In the genomic region with DNA sequence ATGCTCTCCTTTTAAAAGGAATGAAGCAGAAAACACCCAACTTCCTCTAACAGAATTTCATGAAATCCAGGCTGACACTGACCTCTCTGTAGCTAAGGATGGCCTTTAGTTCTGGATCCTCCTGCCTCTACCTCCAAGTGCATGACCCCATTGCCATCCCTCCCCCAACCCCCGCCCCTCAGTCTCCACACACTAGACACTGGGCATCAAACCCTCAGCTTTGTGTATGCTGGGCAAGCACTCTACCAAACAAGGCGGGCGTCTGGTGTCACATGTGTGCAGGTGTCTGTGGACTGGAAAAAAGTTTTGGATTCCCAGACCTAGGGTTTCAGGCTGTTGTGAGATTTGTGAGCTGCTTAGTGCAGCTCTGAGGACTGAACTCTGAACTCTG, we compare ENCODE assay signal across 10 mouse cellular contexts. TPM values are rescaled to one million over a fixed set of nuclear protein-coding genes. Genes with fewer than 3 reads are reported as not detected.
DNase-seq lines count a peak whose midpoint lies in the region; ATAC-seq and TF ChIP-seq lines count a peak whose summit lies in the region.
"Had no signal": no experiment of that assay in that cellular context is flagged by ENCODE, and none has a peak within 500 bp of the region (broad histone marks: within the 10 kb centered on the region; RNA-seq: fewer than 3 reads in every experiment).

No protein-coding gene starts in this region.

- intact Hi-C loops in gastrocnemius, postnatal 36 days (cut with DNase I) = no loop called here

- TF ChIP-seq POLR2A in ES-Bruce4 (IDR thresholded peaks at IDR 0.05; ENCODE audit: insufficient read depth, low read length) = no peak

- no peak for DNase-seq in embryonic facial prominence, embryonic 11.5 days (ENCODE audit: low spot score)
- no peak for DNase-seq in midbrain, postnatal 0 days (ENCODE audit: low spot score)
- DNase-seq in left cerebral cortex, adult 8-10 months (ENCODE audit: low spot score in 2 of 2) = no peak
- no peak for DNase-seq in gastrocnemius, postnatal 36 days
- no peak for DNase-seq in kidney, postnatal 14 days
- DNase-seq: kidney, adult 9 months; right cerebral cortex, postnatal 14 days had no signal

- H3K4me2 ChIP-seq in embryonic facial prominence, embryonic 11.5 days (ENCODE audit: low read depth, low read length) = no peak overlapping the region
- H3K4me2 ChIP-seq in hindbrain, embryonic 15.5 days = peak overlapping the region; percentile 14; the same call in 1 of the 2 replicates
- no peak overlapping the region for H3K4me2 ChIP-seq in midbrain, postnatal 0 days (ENCODE audit: low read depth, low read length, poor library complexity, severe bottlenecking)
- H3K4me2 ChIP-seq: limb, embryonic 15.5 days had no signal

- no peak for TF ChIP-seq CTCF in ES-Bruce4 (IDR thresholded peaks at IDR 0.05; ENCODE audit: low read depth, low read length)
- no peak for TF ChIP-seq CTCF in midbrain, postnatal 0 days (IDR thresholded peaks at IDR 0.05)

- ATAC-seq in embryonic facial prominence, embryonic 11.5 days (replicated peaks; ENCODE audit: insufficient number of reproducible peaks, low FRiP score, low TSS enrichment, low read depth) = peak; percentile 66
- peak; percentile 46; the same call in 1 of the 2 replicates for ATAC-seq in hindbrain, embryonic 15.5 days (ENCODE audit: low FRiP score, low read depth)
- peak; percentile 52 for ATAC-seq in midbrain, postnatal 0 days (ENCODE audit: low FRiP score)

- WGBS in embryonic facial prominence, embryonic 11.5 days = 61% methylated on average over 3 of the region's 3 CpGs
- WGBS in hindbrain, embryonic 15.5 days = 60% methylated on average over 3 of the region's 3 CpGs
- WGBS in midbrain, postnatal 0 days = 53% methylated on average over 3 of the region's 3 CpGs

- H3K4me3 ChIP-seq in ES-Bruce4 (ENCODE audit: low read depth, low read length) = no peak overlapping the region
- H3K4me3 ChIP-seq in embryonic facial prominence, embryonic 11.5 days (ENCODE audit: low read depth, low read length) = no peak overlapping the region
- H3K4me3 ChIP-seq in hindbrain, embryonic 15.5 days = no peak overlapping the region
- H3K4me3 ChIP-seq in midbrain, postnatal 0 days (ENCODE audit: low read depth, low read length) = no peak overlapping the region
- H3K4me3 ChIP-seq: limb, embryonic 15.5 days had no signal

- no peaks in the 10 kb centered on the region for H3K36me3 ChIP-seq in ES-Bruce4 (ENCODE audit: control insufficient read depth, insufficient read depth, low read length, poor library complexity, severe bottlenecking)
- H3K36me3 ChIP-seq in embryonic facial prominence, embryonic 11.5 days (replicated peaks; ENCODE audit: control insufficient read depth, insufficient read depth, low read depth, low read length) = no peaks in the 10 kb centered on the region
- H3K36me3 ChIP-seq in hindbrain, embryonic 15.5 days = no peaks in the 10 kb centered on the region
- no peaks in the 10 kb centered on the region for H3K36me3 ChIP-seq in midbrain, postnatal 0 days (ENCODE audit: insufficient read depth, low read length)
- H3K36me3 ChIP-seq: limb, embryonic 15.5 days had no signal

- H3K27ac ChIP-seq in ES-Bruce4 (ENCODE audit: insufficient read depth, low read length) = peak overlapping the region; percentile 95
- H3K27ac ChIP-seq in embryonic facial prominence, embryonic 11.5 days (replicated peaks; ENCODE audit: low read depth, low read length) = no peak overlapping the region; the same call in 1 of the 2 replicates
- peak overlapping the region; percentile 74 for H3K27ac ChIP-seq in hindbrain, embryonic 15.5 days (replicated peaks)
- peak overlapping the region; percentile 72 for H3K27ac ChIP-seq in midbrain, postnatal 0 days (ENCODE audit: low read depth, low read length)
- H3K27ac ChIP-seq: limb, embryonic 15.5 days had no signal

- H3K9me3 ChIP-seq in ES-Bruce4 (replicated peaks; ENCODE audit: control insufficient read depth, insufficient read depth, low read length, poor library complexity, severe bottlenecking) = no peaks in the 10 kb centered on the region
- no peaks in the 10 kb centered on the region for H3K9me3 ChIP-seq in embryonic facial prominence, embryonic 11.5 days (replicated peaks; ENCODE audit: control insufficient read depth, low read length)
- no peaks in the 10 kb centered on the region for H3K9me3 ChIP-seq in hindbrain, embryonic 15.5 days
- no peaks in the 10 kb centered on the region for H3K9me3 ChIP-seq in midbrain, postnatal 0 days (ENCODE audit: low read length)
- H3K9me3 ChIP-seq: limb, embryonic 15.5 days had no signal

- peak overlapping the region; percentile 35 for H3K9ac ChIP-seq in ES-Bruce4 (ENCODE audit: low read depth, poor library complexity, severe bottlenecking)
- no peak overlapping the region for H3K9ac ChIP-seq in embryonic facial prominence, embryonic 11.5 days (replicated peaks; ENCODE audit: low read length)
- no peak overlapping the region for H3K9ac ChIP-seq in hindbrain, embryonic 15.5 days
- peak overlapping the region; percentile 24; the same call in 1 of the 2 replicates for H3K9ac ChIP-seq in midbrain, postnatal 0 days (replicated peaks; ENCODE audit: low read length, poor library complexity, severe bottlenecking)
- H3K9ac ChIP-seq: limb, embryonic 15.5 days had no signal

- no peak for TF ChIP-seq EP300 in ES-Bruce4 (IDR thresholded peaks at IDR 0.05; ENCODE audit: insufficient read depth, low read depth, low read length)

- H3K27me3 ChIP-seq in ES-Bruce4 (ENCODE audit: control insufficient read depth, insufficient read depth, low read length, poor library complexity, severe bottlenecking) = no peaks in the 10 kb centered on the region
- H3K27me3 ChIP-seq in embryonic facial prominence, embryonic 11.5 days (ENCODE audit: control insufficient read depth, insufficient read depth, low read length) = no peaks in the 10 kb centered on the region
- no peaks in the 10 kb centered on the region for H3K27me3 ChIP-seq in hindbrain, embryonic 15.5 days
- no peaks in the 10 kb centered on the region for H3K27me3 ChIP-seq in midbrain, postnatal 0 days (ENCODE audit: insufficient read depth, low read length)
- H3K27me3 ChIP-seq: limb, embryonic 15.5 days had no signal

- no peaks in the 10 kb centered on the region for H3K4me1 ChIP-seq in ES-Bruce4 (ENCODE audit: control insufficient read depth, insufficient read depth, low read length)
- no peaks in the 10 kb centered on the region for H3K4me1 ChIP-seq in embryonic facial prominence, embryonic 11.5 days (ENCODE audit: control insufficient read depth, insufficient read depth, low read length)
- H3K4me1 ChIP-seq in hindbrain, embryonic 15.5 days (replicated peaks) = peaks cover 12% of the 10 kb centered on the region
- 0 out of 2 replicates have a peak, but pooled peaks cover 4% of the 10 kb centered on the region for H3K4me1 ChIP-seq in midbrain, postnatal 0 days (ENCODE audit: insufficient read depth, low read length)

RNA-seq across cellular contexts. Expression of gene Nwd1, which starts 9.0 kb away (rescaled TPM):
- polyA plus RNA-seq in ES-Bruce4 (2011; ENCODE audit: insufficient read depth, insufficient read length, low read depth, missing spikeins) = 0.91 and 0.94 TPM in 2 replicates
- not detected in 2 replicates for polyA plus RNA-seq in embryonic facial prominence, embryonic 11.5 days (2014; fragmentation: Nextera tagmentation; extraction: Ambion mirVana)
- polyA plus RNA-seq in hindbrain, embryonic 15.5 days (2015; fragmentation: Nextera tagmentation; extraction: Ambion mirVana) = 2.3 and 2.9 TPM in 2 replicates
- total RNA-seq in midbrain, postnatal 0 days (2014; rRNA removed) = 31.6 and 36.3 TPM in 2 replicates
- polyA plus RNA-seq in midbrain, postnatal 0 days (2015; fragmentation: Nextera tagmentation; extraction: Ambion mirVana) = 2.0 and 2.6 TPM in 2 replicates
- 10 to 100 TPM; 36.7 to 41.7 (median 39.7) TPM for total RNA-seq in left cerebral cortex, adult 8-10 months (2022)
- total RNA-seq in gastrocnemius, postnatal 36 days (2021) = under 1 TPM; 0.41 to 0.54 TPM

Comparison
In these comparisons a context has a peak if more than half of its experiments do, and no peak if none do; other contexts are left out.
1. H3K9ac ChIP-seq: peak in ES-Bruce4 (single experiment) and midbrain, postnatal 0 days (single experiment); none in embryonic facial prominence, embryonic 11.5 days (single experiment) and hindbrain, embryonic 15.5 days (single experiment).
2. Peak in every context shown above with its lines, with median percentiles within 50 percentile points of each other: ATAC-seq.